ENCODE assay signal across 8 mouse cellular contexts in the genomic region with DNA sequence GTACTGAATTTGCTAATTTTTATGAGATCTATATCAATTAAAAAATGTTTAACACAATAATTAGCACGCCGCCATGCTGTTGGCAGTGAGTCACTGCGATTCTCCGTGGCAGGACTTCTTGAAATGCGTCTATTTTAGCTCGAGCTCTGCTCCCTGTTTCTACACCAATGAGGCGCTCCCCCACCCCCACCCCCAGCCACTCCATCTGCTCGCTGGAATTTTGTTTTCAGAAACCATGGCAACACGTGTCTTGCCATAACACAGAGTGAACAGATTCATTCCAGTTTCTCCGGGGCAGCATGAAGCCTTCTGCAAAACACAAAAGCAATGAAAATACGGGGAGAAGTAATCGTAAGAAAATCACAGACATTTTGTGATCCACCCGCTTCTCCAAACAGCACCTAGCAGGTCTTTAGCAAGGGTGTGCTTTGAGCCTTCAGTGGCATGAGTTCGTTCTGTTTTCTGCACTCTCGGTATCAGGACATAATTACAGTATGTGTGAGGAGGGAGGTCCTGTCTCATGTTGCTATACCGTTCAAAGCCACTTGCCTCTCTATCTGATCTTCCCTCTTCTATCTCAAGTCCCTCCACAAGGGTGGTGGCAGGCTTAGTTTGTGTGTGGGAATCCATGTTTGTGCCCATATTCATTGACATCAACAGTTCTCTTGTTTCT. TPM values are rescaled to one million over a fixed set of nuclear protein-coding genes. Genes with fewer than 3 reads are reported as not detected.
DNase-seq lines count a peak whose midpoint lies in the region; ATAC-seq lines count a peak whose summit lies in the region.

No protein-coding gene starts in this region.

- peak overlapping the region; percentile 28 for H3K4me3 ChIP-seq in midbrain, embryonic 10.5 days
- peak overlapping the region; percentile 16; the same call in 1 of the 2 replicates for H3K4me3 ChIP-seq in stomach, embryonic 15.5 days (replicated peaks)

- ATAC-seq in stomach, embryonic 15.5 days (ENCODE audit: insufficient read depth, low FRiP score, low read depth): peak; percentile 66; the same call in 1 of the 2 replicates

- no peaks in the 10 kb centered on the region for H3K36me3 ChIP-seq in midbrain, embryonic 10.5 days
- H3K36me3 ChIP-seq in stomach, embryonic 15.5 days: no peaks in the 10 kb centered on the region

- H3K9ac ChIP-seq in stomach, embryonic 15.5 days: no peak overlapping the region

- H3K27me3 ChIP-seq in midbrain, embryonic 10.5 days (ENCODE audit: low read depth, poor library complexity, severe bottlenecking): no peaks in the 10 kb centered on the region
- no peaks in the 10 kb centered on the region for H3K27me3 ChIP-seq in stomach, embryonic 15.5 days (replicated peaks)

- peaks cover 15% of the 10 kb centered on the region for H3K4me1 ChIP-seq in midbrain, embryonic 10.5 days
- H3K4me1 ChIP-seq in stomach, embryonic 15.5 days: peaks cover 4% of the 10 kb centered on the region; the same call in 1 of the 2 replicates

- H3K9me3 ChIP-seq in midbrain, embryonic 10.5 days (replicated peaks): no peaks in the 10 kb centered on the region
- H3K9me3 ChIP-seq in stomach, embryonic 15.5 days: no peaks in the 10 kb centered on the region

- WGBS in midbrain, embryonic 10.5 days: 45% methylated on average over 16 of the region's 16 CpGs
- 15% methylated on average over 16 of the region's 16 CpGs for WGBS in stomach, embryonic 15.5 days

- DNase-seq in cerebellum, adult 18-20 months: peak; percentile 14 to 21
- DNase-seq in cerebellum, adult 11-12 months: no peak
- peak; percentile 9 for DNase-seq in cerebellum, adult 8-10 months
- peak; percentile 80 for DNase-seq in forelimb bud, embryonic 11.5 days (ENCODE audit: low read depth, low spot score)
- DNase-seq in layer of hippocampus, adult 9-10 months (ENCODE audit: low spot score): peak; percentile 37
- peak; percentile 68 for DNase-seq in midbrain, embryonic 10.5 days (ENCODE audit: low spot score)
- no peak for DNase-seq in thymus, postnatal 36 days

- peak overlapping the region; percentile 51 for H3K4me2 ChIP-seq in stomach, embryonic 15.5 days

- peak overlapping the region; percentile 70 for H3K27ac ChIP-seq in midbrain, embryonic 10.5 days (replicated peaks)
- no peak overlapping the region for H3K27ac ChIP-seq in stomach, embryonic 15.5 days

RNA-seq across cellular contexts. Expression of a gene that starts 34.1 kb away (rescaled TPM):
- 2.8 and 3.6 TPM in 2 replicates for polyA plus RNA-seq in midbrain, embryonic 10.5 days (2016; fragmentation: Nextera tagmentation; extraction: Ambion mirVana)
- polyA plus RNA-seq in stomach, embryonic 15.5 days (2015; fragmentation: Nextera tagmentation; extraction: Ambion mirVana): 0.35 and 0.41 TPM in 2 replicates

RNA-seq across cellular contexts. Expression of a gene that starts 41.7 kb away (rescaled TPM):
- 362 and 427 TPM in 2 replicates for polyA plus RNA-seq in midbrain, embryonic 10.5 days (2016; fragmentation: Nextera tagmentation; extraction: Ambion mirVana)
- 304 and 342 TPM in 2 replicates for polyA plus RNA-seq in stomach, embryonic 15.5 days (2015; fragmentation: Nextera tagmentation; extraction: Ambion mirVana)

RNA-seq across cellular contexts. Expression of a gene that starts 48.1 kb away (rescaled TPM):
- 32.0 and 35.8 TPM in 2 replicates for polyA plus RNA-seq in midbrain, embryonic 10.5 days (2016; fragmentation: Nextera tagmentation; extraction: Ambion mirVana)
- 27.1 and 27.3 TPM in 2 replicates for polyA plus RNA-seq in stomach, embryonic 15.5 days (2015; fragmentation: Nextera tagmentation; extraction: Ambion mirVana)

Comparison
In these comparisons a context has a peak if more than half of its experiments do, and no peak if none do; other contexts are left out.
1. DNase-seq: peak in cerebellum, adult 18-20 months (2 of 2), cerebellum, adult 8-10 months (single experiment), forelimb bud, embryonic 11.5 days (single experiment), layer of hippocampus, adult 9-10 months (single experiment) and midbrain, embryonic 10.5 days (single experiment); none in cerebellum, adult 11-12 months (single experiment) and thymus, postnatal 36 days (0 of 2).